Mouse (Mus musculus) spleen, adult 2 months (tissue): ENCODE measurements around the gene Lime1.

ENCODE experiments used
- CTCF ChIP-seq: fragments of 200-500 bp; IDR thresholded peaks from 2 replicates; pipeline ENCODE4 v1.5.1; 2011; ENCODE audit warnings: mild to moderate bottlenecking, inconsistent platforms; ENCODE audit not compliant: insufficient read depth, insufficient read length, insufficient replicate concordance; ENCODE audit errors: extremely low read depth
- POLR2A ChIP-seq: fragments of 200-500 bp; IDR thresholded peaks from 2 replicates; pipeline ENCODE4 v1.6.1; 2011; ENCODE audit warnings: low read depth, low read length, inconsistent platforms

DNA sequence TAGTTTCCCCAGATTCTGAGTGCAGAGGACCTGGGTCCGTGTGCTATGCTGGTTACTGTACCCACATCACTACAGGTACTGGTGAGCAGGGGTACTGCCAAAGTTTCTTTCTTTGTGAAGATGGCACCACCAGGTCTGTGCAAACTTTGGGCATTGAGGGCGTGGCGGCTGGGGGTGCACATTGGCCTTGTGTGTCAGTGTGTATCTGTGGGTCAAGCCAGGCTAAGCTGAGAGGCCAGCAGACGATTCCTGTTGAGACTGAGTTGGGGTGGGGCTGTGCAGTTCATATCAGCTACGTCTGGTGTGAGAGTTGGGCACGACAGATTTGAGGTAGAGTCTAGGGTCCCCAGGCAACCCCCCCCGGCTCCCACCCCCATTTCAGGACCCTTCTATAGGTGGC is 4.6 kb downstream of the Lime1 start:
- TF ChIP-seq CTCF (no peak), POLR2A (no peak)
